Mouse (Mus musculus): ENCODE data around the gene Smim8.
A peak's percentile ranks its signal among the peaks of the same experiment; 100 is the strongest.
"Not testable (repeated sequence)": the region's sequence is repeated elsewhere in the genome, so short reads cannot be mapped to it uniquely, and the experiment has no call there.

The Smim8 gene

DNA sequence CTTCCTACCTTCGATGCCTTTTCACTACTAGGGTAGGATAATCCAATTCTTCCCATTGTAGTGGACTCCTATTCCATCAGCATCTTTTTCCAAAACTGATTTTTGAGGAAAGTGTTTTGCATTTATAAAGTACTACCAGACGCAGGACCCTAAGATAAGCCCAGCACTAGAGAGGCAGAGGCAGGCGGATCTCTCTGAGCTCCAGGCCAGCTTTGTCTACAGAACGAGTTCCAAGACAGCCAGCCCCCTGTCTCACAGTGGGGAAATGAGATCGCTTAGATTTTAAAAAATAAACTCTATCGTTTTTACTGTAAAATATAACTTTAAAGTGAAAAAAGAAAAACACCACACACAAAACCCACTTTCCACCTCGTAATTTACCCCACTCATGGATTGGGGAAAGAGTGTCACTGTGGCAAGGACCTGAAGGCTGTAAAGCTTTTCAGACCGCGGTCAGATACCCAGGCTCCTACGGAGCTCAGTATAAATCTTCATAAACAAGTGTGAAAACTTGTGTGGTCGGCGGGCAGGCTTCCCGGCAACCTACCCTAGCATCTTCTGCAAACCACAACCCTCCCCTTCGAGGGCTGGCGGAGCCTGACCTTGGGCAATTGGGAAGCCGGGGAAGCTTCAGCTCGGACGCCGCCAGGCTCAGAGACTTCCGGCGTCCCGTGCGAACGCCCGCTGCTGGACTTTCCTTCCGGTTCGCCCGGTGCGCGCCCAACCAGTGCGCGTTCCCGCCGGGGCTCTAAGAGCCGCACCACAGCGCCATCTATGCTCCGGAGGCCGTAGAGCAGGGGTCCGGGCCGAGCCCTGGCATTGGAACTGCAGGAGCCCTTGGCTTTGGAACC is at the start of gene Smim8:
Smim8 (minus strand) TSS at position 747 of the 851 bp plus-strand sequence.
- DNase-seq (ENCODE audit: low read depth, low spot score) = peak; percentile 93

DNA sequence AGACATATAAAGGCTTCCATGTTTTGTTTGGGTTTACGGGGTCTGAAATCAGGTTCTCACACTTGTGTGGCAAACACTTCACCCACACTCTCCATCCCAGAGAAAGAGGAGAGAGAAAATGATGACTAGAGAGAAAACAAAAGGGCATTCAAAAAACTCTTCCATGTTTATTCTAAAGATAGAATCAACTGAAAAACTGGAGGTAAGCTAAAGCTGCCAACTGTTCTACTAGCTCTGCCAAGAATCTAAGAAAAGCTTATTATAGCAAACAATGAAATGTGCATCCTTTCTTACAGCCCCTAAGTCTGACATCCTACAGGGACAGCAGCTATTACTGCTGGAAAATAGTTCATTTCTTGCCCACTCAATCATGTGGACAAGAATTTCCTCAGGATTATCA is 45.7 kb upstream of the Smim8 start:
- DNase-seq (ENCODE audit: low read depth, low spot score) = no peak

DNA sequence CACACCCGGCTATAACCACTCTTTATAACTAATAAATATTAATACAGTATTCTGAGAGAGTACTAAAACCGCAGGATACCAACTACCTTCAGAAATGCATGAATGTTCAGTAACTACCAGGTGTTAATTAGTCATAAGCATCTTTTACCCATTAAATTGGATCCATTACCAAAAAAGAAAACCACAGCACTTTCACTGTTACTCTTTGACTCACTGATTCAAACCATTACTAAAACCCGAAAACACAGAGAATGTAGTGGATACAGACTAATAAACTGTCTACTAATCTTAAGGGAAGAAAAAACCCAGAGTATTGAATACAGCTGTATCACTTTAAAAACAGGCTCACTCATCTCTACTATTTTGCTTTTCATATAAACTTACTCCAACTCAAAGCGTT is 41.7 kb upstream of the Smim8 start:
- no peak for DNase-seq (ENCODE audit: low read depth, low spot score)

DNA sequence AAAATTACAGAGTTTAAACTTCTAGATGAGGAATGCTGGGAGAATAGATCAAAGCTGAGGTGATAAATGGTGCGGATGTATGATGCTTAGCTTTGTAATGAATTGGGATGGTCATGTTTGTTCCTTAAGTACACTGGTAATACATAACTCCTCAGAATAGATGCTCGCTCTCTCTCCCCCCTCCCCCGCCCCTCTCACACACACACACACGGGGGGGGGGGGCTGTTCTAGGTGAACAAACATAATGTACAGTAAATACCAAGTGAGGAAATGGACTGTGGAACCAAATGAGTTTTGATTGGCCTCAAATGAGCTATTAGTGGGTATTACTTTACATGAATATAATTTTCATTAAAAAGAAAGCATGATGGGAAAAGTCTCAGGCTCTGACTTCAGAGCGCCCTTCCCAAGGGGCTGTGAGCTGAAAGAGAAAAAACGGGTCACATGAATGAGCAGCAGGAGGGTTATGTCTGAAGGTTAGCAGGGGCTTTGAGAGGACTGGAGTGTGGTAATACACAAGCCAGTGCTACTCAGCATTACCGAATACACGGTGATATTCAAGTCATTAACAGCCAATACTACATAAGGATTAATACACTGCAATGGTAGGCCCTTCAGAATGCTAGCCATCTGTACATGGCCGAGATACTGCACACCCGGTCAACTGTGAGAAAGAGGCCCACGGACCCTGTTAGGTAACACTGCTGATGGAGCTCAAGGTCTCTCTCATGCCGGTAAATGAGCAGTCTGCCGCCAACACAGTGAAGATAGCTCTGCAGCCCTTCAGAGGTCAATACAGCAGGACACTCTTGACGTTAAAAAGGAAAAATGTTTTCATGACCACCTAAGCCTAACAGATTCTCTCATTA is 23.2 kb upstream of the Smim8 start:
- no peak for DNase-seq (ENCODE audit: low read depth, low spot score)

DNA sequence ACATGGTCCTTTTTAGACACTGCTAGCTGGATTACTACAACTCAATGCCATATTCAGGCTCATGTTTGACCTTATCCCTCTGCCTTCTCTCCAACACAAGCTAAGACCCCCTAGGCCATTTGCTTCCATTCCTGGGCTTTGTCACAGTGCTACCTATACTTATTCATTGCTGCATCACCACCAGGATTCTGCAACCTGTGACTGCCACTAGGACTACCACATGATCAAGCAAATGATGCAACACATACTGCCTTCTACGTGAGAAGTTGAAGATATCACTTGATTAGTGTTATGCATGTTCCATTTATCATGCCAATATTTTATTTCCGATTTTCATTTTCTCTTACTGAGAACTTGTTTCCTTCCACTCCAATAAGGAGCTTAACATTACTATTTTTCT is 19.8 kb upstream of the Smim8 start:
- no peak for DNase-seq (ENCODE audit: low read depth, low spot score)

DNA sequence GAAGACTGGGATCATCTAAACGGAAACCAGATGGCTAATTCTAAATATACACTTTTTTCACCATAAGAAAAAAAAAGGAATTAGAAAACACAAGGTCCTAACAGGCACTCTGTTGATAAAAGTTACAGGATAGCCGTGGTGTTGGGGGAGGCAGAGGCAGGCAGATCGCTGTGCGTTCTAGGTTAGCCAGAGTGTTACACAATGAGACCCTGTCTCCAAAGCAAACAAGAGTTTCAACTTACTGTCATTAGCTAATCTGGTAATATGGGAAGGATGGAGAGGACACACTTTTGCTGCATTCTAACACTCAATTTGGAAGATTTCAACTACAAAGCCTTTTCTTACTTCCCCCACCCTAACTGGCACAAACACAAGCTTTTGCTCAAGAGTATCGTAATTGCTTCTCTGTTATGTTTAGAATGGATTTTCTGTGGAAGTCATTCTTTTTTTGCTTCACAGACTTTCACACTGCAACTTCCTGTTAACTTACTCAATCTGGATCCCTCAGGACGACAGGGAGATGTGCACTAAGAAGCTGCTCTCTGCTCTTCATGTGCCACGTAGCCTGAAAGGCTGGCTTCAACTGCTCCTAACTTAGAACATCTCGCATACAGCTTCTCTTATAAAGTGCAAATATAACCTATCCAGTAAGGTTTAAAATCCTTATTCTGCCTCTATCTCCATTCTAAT is 19.2 kb upstream of the Smim8 start:
- DNase-seq (ENCODE audit: low read depth, low spot score) = no peak

DNA sequence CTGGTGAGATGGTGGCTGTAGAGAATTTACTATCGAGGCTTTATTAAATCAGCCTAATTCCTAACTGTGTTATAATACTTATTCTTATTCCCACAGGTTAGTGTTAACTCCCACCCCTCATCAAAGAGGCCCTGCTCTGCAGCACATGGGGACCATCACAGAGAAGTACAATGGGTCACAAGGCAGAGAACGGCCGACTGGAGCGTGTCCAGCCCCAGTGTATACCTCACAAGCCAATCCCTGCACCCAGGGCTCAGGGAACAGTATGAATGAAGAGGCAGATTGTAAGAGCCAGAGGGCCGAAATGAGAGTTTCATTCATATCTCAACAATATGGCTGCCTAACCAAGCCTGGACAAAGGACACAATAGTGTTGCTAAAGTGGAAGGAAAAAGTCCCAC is 18.1 kb upstream of the Smim8 start:
- DNase-seq (ENCODE audit: low read depth, low spot score) = no peak

DNA sequence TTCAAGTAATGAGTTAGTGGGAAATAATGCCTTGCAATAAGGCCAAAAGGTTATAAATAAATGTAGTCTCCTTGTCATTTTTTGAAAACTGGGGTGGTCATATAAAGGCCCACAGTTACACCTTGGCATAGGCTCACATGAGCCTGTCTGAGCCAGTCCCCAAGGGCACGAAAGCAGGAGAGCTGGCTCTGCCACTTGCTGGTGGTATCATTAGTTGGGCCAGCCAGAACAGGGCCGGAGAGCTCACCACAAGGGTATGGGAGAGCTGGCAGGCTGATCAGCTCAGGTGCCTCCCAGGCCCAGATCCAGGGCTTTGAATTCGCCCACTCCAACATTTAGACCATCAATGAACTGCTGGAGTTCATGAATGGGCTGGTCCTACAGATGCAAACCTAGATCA is 8.3 kb upstream of the Smim8 start:
- DNase-seq (ENCODE audit: low read depth, low spot score) = no peak

DNA sequence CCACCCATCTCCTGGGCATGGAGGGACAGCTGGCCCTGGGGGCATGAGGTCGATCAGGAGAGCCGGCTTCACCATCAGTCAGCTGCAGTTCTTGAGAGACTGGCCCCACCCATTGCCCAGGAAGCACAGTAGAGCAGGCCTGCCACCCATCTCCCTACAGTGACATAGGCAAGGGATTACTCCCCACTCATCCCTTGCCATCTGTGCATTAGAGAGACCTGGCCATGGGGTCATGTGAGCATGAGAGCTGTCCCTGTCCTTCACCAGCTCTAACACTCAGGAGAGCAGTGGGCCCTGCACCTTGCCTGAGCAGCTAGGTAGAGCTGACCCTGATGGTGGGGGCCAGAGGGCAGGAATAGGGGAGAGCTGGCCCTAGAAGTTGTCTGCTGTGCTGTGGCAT is 7.4 kb upstream of the Smim8 start:
- no peak for DNase-seq (ENCODE audit: low read depth, low spot score)

DNA sequence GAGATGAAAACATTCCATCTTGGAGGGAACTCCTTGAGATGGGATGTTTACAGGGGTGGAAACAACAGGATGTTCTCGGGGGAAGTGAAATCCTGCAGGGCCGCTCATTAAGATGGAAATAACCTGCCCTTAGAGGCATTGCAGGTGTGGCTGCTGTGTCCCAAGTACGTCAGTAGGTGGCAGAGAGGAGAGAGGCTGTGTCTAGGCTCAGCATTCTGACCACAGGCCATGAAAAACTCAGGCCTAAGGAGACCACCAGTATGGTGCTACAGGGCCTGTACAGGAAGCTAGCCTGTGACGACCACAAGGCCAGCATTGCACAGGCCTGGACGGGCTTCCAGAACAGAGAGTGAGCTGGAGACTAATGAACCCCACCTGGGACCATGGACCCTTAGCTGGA is 6.6 kb upstream of the Smim8 start:
- no peak for DNase-seq (ENCODE audit: low read depth, low spot score)

DNA sequence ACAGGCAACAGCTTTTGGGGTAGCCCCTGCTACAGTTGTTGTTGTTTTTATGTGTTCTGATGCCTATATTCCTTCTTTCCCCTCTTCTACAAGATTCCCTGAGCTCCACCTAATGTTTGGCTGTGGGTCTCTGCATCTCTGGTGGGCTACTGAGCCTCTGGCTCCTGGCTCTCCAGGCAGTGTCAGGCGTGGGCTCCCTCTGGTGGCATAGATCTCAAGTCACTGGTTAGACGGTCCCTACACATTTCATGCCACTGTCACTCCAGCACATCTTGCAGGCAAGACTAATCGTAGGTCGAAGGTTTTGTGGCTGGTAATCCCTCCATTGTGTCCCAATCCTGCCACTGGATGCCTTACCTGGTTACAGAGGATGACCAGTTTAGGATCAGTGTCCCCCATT is 4.5 kb upstream of the Smim8 start:
- no peak for DNase-seq (ENCODE audit: low read depth, low spot score)

DNA sequence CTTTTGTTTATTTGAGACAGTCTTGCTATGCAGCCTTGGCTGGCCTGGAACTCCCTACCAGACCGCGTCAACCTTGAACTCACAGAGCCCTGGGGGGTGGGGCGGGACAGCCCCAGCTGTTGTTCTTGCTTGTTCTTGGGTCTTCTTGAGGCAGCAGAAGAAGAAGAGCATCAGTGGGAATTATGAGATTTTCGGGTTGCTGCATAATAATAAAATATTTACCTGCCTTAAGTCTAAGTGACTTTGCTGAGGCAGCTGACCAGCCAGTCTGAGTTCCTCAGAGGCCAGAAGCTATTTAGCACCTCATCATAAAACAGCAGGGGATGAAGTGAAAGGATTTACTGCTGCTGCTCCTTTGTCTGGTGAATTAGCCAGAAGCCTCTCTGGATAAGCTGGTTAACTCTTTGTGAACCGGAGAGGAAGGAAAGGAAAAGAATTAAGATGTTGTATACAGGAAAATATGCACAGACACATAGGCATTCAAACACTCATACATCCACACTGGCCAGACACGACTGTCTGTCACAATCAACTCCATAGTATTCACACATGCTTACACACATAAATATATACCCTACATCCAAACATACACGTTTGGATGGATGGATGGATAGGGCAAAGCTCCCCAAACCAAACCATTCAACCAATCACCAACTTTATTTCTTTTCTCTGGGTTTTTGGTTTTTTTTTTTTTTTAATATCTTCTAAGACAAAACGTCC is 6.4 kb downstream of the Smim8 start:
- DNase-seq (ENCODE audit: low read depth, low spot score) = peak; percentile 80

DNA sequence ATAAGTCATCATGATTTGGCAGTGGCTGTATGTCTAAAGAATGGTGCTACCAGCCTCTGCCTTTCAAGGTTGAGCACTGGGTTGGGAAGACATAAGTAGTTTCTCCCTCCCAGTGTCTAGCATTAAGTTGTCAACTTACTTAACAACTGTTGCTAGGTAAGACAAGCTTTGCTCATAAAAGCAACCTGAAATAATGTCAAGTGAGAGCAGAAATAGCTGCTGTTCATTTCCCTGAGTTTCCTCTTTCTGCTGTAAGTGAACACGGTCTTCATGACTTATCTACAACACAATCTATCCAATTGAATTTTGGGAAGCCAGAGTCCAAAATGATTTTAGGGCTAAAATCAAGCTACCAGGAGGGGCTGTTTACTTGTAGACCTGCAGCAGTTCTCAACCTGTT is 22.1 kb downstream of the Smim8 start, which contains the start of gene Gm136:
Gm136 (minus strand) TSS at position 101 of the 400 bp plus-strand sequence.
- DNase-seq (ENCODE audit: low read depth, low spot score) = no peak

DNA sequence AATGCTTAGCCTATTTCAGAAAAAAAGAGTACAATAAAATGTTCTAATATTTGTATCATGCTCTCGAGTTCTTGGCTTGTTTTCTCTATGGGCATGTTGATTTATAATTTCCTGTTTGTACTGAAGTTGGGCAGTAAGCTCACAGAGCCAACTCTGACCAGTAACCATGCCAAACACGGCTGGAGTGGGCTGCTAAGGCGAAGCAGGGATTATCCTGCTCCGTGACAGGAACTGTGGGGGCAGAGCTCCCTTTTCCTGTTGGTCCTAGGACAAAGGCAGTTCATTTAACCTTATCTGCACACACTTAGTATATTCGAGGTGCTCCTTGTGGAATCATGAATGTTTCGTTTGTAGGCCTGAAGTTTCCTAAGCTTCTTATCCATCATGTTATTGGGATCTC is 29.0 kb downstream of the Smim8 start:
- DNase-seq (ENCODE audit: low read depth, low spot score) = no peak

DNA sequence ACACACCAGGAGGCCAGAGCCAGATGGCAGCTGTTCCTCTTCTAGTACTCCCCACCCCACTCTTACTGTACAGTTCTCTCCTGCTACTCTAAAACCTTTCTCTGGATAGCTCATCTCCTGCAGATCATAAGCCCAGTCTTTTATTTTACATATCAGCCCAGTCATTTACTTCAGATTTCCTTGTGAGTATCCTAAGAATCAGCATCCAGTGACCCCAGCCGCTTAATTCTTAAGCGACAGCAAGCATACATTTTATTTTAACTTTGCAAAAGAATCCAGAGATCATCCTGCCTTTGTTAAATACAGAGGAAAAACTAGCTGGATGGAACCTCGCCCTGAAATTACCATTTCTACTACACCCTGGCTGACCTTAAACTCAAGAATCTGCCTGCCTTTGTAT is 43.8 kb downstream of the Smim8 start:
- DNase-seq (ENCODE audit: low read depth, low spot score) = no peak

DNA sequence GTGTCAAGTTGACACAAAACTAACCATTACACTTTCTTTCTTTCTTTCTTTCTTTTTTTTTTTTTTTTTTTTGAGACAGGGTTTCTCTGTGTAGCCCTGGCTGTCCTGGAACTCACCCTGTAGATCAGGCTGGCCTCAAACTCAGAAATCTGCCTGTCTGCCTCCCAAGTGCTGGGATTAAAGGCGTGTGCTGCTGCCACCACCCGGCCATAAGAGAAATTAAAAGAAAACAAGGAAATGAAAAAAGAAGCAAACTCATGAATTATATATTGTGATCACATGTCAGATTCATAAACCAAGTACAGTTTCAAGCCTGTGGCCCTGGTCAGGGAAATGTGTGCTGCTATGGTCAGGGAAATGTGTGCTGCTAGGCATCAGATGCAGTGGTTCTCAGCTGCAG is 44.8 kb downstream of the Smim8 start:
- not testable (repeated sequence) for DNase-seq (ENCODE audit: low read depth, low spot score)

DNA sequence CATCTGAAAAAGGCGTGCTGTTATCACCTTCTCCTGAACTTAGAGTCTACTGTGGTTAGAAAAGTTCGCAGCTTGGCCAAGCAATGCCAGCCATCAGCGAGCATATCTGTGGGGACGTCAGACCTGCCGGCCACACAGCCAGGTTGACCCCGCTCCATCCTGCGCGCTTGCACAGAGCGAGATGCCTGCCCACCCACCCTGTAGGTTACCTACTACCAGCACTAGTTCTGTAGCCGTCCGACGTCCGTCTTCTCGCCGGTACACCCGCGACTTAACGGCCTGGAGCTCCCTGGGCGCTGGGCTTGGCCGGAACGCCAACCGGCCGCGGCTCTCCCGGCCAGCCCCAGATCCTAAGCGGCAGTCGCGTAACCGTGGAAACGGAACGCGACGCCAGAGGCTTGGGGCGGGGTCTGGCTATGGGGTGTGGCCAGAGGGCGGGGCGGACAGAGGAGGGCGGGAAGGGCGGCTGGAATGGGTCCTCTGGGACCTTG is 48.3 kb downstream of the Smim8 start, which contains the start of gene Cfap206:
Cfap206 (minus strand) TSS at position 356 of the 491 bp plus-strand sequence.
- DNase-seq (ENCODE audit: low read depth, low spot score) = peak; percentile 73

DNA sequence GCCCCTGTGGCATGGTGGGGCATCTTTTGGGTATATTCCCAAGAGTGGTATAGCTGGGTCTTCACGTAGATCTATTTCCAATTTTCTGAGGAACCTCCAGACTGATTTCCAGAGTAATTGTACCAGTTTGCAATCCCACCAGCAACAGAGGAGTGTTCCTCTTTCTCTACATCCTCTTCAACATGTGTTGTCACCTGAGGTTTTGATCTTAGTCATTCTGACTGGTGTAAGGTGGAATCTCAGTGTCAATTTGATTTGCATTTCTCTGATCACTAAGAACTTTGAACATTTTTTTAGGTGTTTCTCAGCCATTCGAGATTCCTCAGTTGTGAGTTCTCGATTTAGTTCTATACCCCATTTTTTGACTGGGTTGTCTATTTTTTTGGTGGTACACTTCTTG is 52.5 kb downstream of the Smim8 start:
- DNase-seq (ENCODE audit: low read depth, low spot score) = not testable (repeated sequence)

DNA sequence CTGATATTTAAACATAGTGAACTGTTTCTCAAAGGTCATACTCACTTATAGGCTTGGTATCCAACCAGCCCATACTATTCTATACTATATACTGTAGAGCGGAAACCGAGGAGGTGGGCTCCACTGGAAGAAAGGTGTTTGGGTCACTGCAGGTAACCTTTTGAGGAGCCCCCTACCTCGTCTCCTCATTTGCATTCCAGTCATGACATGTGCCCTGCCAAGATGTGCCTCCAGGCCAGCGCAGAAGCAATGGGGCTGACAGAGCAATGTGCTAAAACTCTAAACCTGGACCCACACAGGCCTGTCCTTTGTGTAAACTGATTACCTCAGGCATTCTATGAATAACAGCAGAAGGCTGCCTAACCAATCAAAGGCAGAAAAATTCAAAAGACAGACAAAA is 53.9 kb downstream of the Smim8 start:
- no peak for DNase-seq (ENCODE audit: low read depth, low spot score)

DNA sequence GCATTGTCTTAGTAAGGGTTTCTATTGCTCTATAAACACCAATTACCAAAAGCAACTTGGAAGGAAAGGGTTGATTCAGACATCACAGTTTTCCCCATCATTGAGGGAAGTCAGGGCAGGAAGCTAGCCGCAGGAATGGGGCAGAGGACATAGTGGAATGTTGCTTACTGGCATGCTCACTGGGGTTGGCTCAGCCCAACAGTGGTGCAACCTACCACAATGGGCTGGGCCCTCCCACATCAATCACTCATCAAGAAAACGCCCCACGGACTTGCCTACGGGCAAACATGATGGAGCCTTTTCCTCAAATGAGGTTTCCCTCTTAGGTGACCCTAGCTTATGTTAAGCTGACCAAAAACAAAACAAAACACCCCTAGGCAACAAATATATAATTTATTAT is 55.0 kb downstream of the Smim8 start:
- DNase-seq (ENCODE audit: low read depth, low spot score) = no peak
